Mouse (Mus musculus) R1 (cell line): Measurements from ENCODE around the gene Gria2.

Experiments used
- DNase-seq: peaks from one replicate; pipeline ENCODE4 v3.0.0-alpha.2; 2018; ENCODE audit warnings: low read depth, low spot score

Gria2 gene

GRCm38 (mm10) chr3:80775971-80776370 lies 26.7 kb downstream of the Gria2 start:
- no peak for DNase-seq

GRCm38 (mm10) chr3:80774005-80774764 lies 28.4 kb downstream of the Gria2 start:
- no peak for DNase-seq

- DNase-seq = no peak
These were observed 29.4 kb downstream of the Gria2 start for GRCm38 (mm10) chr3:80773232-80773631.

- DNase-seq = no peak
These were observed 33.0 kb downstream of the Gria2 start for GRCm38 (mm10) chr3:80769506-80770235.

- no peak for DNase-seq
These were observed 43.7 kb downstream of the Gria2 start for GRCm38 (mm10) chr3:80758955-80759354.

GRCm38 (mm10) chr3:80758363-80758762 lies 44.3 kb downstream of the Gria2 start:
- no peak for DNase-seq

GRCm38 (mm10) chr3:80750786-80751185 lies 51.8 kb downstream of the Gria2 start:
- no peak for DNase-seq

- DNase-seq = no peak
These were observed 77.4 kb downstream of the Gria2 start for GRCm38 (mm10) chr3:80725205-80725604.

- DNase-seq = no peak
These were observed 89.5 kb downstream of the Gria2 start for GRCm38 (mm10) chr3:80713123-80713522.

- no peak for DNase-seq
These were observed 93.6 kb downstream of the Gria2 start for GRCm38 (mm10) chr3:80708992-80709391.

- DNase-seq = no peak
These were observed 100.5 kb downstream of the Gria2 start for GRCm38 (mm10) chr3:80702173-80702572.

- no peak for DNase-seq
These were observed 105.1 kb downstream of the Gria2 start for GRCm38 (mm10) chr3:80697523-80697922.

- DNase-seq = no peak
These were observed 107.7 kb downstream of the Gria2 start for GRCm38 (mm10) chr3:80694965-80695364.

- DNase-seq = no peak
These were observed 137.5 kb downstream of the Gria2 start for GRCm38 (mm10) chr3:80665105-80665504.

GRCm38 (mm10) chr3:80663293-80663692 lies 139.3 kb downstream of the Gria2 start:
- peak; percentile 4 for DNase-seq

- DNase-seq = no peak
These were observed 140.8 kb downstream of the Gria2 start for GRCm38 (mm10) chr3:80661838-80662237.

GRCm38 (mm10) chr3:80652213-80652612 lies 150.4 kb downstream of the Gria2 start:
- DNase-seq = no peak
